Mouse (Mus musculus) thymus, postnatal 14 days (tissue): ENCODE data around the gene Hoxa9.
A peak's percentile ranks its signal among the peaks of the same experiment; 100 is the strongest.

ENCODE experiments used
- DNase-seq: peaks from one replicate; pipeline ENCODE4 v3.0.0; 2021

Gene Hoxa9

DNA sequence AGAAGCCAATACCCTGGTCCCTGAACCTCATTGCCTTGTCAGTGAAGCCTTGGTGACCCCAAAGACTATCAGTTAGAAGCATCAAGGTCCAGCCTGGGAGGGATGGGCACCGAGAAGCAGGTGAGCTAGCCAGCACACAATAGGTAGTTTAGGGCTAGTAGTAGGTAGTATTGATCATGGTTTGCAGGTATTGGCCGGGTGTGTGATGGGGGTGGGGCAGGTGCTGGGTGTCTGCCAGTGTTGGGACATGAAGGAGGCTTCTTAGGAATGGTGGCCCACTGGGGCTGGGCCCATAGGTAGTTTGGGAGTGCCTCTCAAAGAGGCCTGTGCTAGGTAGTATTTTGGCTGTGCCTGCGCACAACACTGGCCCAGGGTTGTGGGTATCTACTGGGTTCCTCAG is 15.8 kb downstream of the Hoxa9 start:
- DNase-seq: no peak

GRCm38 (mm10) chr6:52214271-52214670 is 16.6 kb downstream of the Hoxa9 start:
- DNase-seq: no peak

DNA sequence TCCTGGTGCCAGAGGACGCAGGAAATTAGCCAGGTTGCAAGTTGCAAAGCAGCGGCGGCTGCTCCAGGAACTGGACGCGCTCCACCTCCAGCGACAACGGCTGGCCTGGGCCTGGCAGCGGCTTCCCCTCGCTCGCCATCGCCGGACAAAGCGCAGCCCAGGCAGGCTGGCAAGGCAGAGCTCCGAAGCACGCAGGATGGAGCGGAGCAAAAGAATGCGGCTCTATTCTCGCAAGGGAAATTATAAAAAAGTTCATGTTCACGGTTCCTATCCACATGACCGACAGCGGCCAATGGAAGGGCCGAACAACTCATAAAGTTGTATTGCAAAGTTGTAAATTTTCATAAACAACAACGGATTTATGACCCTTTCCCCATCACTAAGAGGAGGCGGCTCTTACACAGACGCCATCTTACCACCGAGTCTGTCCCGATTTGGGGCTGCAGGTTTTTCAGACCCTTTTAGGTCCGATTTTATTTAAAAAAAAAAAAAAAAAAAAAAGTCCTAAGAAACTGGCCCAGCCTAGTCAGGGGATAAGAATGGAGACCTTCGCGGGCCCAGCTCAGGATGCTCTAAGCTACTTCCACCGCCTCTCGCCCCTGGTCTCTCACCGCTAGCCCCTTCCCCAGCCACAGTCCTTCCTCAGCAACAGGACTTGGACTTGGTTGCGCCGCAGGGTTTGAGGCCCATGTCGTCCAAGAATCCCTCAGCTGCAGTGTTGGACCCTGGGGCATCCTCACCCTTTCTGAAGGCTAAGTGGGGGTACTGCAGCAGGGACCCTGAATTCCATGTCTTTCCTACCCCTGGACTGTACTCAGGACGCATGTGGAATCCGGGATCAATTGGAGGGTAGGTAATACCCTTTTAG is 17.5 kb downstream of the Hoxa9 start, which contains the start of the genes Hoxa3 and Gm28308:
Gene Hoxa3, minus strand, starts transcription at position 218 of the 868 bp plus-strand sequence.
Gene Gm28308, minus strand, starts transcription at position 221 of the 868 bp plus-strand sequence.
- no peak for DNase-seq

- DNase-seq: no peak
Observed at GRCm38 (mm10) chr6:52212556-52213118, 18.3 kb downstream of the Hoxa9 start.

DNA sequence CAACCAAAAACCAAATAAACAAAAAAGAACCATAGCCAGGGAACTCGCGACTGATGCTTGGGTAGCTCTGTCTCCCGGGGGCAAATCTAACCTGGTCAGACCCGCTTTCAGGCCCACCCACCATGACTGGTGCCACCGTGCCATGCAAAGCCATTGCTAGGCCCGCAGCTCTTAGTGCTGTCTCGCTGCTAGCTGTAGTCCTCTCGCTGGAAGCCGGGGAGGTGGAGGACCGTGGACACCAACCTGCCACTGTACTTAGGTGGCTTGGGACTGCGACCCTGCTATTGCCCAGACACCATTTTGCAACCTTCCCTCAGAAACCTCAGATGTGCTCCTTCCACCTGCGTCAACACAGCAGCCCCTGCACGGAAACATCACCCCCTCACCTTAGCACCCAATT is 18.9 kb downstream of the Hoxa9 start:
- DNase-seq: no peak

DNA sequence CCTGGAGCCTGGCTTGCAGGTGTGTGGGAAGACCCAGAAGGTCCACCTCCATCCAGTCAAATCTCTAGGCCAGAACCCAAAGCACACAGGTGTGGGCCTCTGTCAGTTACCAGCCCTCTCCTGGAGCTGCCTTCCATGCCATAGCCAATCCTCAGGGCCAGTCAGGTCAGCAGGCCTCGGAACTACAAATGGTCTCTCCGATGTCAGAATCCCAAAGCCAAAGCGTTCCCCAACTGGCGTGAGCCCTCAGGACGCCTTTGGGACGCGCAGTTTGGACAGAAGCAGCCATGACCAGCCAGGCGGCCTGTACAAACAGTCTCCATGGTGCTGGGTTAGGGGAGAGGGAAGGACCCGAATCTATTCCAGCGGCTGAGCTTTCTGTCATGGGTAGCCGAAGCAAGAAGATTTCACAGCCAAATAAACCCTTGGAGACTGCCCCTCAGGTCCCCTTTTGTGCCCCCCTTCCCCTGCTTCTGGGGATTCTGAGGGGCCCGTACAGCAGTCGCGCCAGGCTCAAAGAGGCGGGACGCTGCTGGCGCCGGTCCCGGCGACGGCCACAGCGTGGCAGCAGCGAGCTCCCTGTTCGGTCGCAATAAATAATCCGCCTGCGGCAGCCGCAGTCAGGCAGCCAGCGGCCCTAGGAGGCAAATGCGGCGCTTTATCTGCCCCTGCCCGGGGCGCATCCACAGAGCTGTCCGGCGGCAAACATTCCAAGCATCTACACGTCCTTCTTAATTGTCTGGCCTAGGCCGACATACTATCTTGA is 19.5 kb downstream of the Hoxa9 start:
- peak; percentile 77 for DNase-seq

- DNase-seq: no peak
Observed at GRCm38 (mm10) chr6:52209685-52210046, 21.2 kb downstream of the Hoxa9 start.

DNA sequence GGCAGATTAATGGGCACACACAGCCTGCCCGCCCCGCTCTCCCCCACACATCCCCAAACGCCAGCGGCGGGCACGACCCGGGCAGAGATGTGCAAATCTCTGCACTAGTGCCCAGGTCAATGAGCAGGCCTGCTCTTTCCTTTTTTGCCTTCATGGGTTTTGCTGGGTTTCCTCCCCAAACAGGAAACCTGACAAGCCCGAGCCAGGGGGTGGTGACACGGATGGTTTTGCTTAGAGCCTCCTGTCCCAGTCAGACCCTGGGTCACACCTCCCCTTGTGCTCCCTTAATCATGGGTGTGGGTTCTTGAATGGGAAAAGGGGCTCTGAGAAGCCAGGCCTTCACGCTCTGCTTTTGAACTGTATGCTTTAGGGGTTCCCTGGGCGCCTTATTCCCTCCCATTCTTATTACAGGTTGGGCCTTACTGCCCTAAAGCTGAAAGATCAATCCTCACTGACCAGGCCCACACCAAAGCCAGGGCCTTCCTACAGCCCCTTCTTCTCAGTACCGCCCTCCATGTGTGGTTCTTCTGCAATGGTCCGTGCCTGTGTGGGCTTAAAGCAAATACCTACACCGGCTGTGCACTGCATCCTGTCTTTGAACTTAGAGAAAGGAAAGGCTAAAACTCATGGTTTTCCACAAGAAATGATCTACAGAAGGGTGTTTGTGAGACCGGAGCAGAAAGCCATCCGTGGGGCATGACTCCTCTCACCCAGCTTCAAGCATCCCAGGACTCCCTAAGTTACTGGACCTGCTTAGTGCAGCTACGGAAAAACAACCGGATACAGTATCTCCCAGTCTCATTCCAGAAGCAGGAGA is 21.8 kb downstream of the Hoxa9 start:
- no peak for DNase-seq

GRCm38 (mm10) chr6:52208072-52208867 is 22.6 kb downstream of the Hoxa9 start, which contains the start of gene Hoxa6:
Hoxa6 (minus strand) TSS chr6:52208722.
- no peak for DNase-seq

DNA sequence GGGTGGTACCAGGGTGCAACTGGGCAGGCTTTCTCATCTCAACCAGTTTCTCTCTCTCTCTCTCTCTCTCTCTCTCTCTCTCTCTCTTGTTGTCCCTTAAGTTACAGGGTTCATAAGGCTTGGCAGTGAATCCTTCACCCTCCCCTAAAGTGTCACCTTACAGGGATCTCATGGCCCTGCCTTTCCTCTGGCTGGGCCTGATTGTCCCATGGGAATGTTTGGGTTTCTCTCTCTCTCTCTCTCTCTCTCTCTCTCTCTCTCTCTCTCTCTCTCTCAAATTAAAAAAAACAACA is 23.3 kb downstream of the Hoxa9 start:
- DNase-seq: no peak

DNA sequence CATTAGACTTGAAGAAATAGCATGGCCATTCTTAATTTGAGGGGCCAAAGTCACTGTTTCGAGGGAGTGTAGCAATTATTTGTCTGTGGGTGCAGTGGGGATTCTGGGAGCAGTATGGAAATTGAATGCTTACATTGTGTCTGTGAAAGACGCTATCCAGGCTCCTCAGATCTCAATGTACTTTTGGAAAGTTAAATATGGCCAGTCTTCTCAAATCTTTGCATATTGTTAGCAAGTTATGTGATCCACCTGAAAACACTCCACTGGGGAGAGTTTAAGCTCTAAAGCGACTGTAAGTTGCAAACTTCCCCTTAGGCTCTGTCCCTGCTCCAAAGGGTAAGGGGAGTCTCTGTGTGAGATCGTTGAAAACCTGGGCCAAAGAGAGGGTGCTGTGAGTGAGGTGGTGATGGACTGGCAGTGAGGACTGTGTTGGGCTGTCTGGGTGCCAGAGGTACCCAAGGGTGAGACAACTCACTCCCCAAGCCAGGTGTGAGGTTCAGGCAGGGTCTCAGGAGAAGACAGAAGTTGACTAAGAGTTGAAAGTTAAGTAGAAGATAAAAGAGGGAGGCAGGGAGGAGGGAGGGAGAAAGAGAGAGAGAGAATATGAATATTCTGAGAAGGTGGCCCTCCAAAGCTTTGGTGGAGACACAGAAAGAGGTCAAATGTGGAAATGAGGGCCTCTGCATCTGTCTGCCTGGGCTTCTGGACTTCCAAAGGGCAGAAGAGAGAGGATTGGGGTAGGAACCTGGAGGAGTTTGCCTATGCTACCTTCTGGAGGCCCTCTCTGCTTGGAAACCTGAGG is 23.8 kb downstream of the Hoxa9 start:
- no peak for DNase-seq

- DNase-seq: no peak
Observed at GRCm38 (mm10) chr6:52205638-52206621, 25.0 kb downstream of the Hoxa9 start.

- DNase-seq: no peak
Observed at GRCm38 (mm10) chr6:52205221-52205620, 25.7 kb downstream of the Hoxa9 start.

DNA sequence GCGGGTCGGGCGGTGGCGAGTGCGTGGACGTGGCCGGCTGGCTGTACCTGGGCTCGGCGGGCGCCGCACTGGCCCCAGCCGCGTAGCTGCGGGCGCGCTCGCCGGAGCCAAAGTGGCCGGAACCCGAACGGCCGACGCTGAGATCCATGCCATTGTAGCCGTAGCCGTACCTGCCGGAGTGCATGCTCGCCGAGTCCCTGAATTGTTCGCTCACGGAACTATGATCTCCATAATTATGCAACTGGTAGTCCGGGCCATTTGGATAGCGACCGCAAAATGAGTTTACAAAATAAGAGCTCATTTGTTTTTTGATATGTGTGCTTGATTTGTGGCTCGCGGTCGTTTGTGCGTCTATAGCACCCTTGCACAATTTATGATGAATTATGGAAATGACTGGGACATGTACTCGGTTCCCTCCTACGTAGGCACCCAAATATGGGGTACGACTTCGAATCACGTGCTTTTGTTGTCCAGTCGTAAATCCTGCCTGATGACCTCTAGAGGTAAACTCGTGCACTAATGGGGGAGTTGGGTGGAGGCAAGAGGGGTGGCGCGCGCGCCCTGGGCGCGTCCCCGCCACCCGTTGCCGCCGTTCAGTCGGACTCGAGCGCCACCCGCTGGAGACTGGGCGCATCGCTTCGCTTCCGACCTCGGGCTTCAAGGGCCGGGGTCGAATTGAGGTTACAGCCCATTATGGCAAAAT is 26.7 kb downstream of the Hoxa9 start, which contains the start of gene Hoxa5:
Gene Hoxa5, minus strand, starts transcription at position 538 of the 703 bp plus-strand sequence.
- DNase-seq: no peak

DNA sequence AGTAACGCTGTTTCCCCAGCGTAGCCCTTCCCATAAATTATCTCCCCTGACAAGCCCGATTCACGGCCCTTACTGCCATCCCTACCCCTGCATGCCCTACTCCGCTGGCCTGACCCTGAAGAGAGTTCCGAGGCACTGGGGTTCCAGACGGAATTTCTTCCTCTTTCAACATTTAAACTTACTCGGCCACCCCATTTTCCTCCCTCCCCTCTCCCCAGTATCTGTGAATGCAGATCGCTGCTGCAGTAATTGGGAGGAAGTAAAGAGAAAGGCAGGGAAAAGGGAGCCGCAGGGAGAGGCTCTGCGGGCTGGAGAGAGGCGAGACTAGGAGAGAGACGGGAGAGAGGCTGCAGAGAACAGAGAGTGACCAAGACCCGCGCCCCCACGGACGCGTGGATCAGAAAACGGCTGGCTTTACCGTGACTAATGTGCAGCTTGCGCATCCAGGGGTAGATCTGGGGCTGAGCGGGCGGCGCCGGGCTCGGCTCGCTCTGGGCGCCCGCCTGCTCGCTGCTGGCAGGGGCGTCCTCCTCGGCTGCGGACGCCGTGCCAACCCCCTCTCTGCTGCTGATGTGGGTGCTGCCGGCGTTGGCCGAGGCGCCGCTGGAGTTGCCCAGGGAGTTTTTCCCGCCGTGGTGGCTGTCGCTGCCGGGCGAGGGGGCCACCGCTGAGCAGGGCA is 27.4 kb downstream of the Hoxa9 start:
- no peak for DNase-seq

GRCm38 (mm10) chr6:52203121-52203370 is 27.8 kb downstream of the Hoxa9 start:
- no peak for DNase-seq

GRCm38 (mm10) chr6:52202362-52203120 is 28.3 kb downstream of the Hoxa9 start:
- no peak for DNase-seq

DNA sequence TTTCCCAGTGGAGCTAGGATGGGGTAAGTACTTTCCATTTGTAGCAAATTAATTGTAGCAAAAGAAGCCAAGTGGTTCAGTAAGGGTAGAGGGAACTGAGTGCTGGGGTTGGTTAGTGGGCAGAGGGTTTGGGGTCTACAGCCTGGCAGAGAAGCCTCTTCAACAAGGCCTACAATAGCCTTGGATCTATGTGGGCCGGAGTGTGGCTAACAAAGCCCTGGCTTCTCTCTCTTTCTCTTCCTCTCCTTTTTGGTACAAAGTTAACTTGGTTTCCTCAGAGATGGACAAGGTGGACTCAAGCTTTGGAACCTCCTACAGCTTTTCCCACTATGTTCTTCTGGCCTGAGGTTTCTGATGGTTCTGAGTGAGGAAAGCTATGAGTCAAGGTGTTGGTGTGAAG is 29.6 kb downstream of the Hoxa9 start:
- no peak for DNase-seq
